Mouse (Mus musculus) CH12.LX (cell line): ENCODE measurements around the gene Fcer2a.
A peak's percentile ranks its signal among the peaks of the same experiment; 100 is the strongest.

Experiments used
- BHLHE40 ChIP-seq: IDR thresholded peaks from 2 replicates; pipeline ENCODE4 v1.6.1; 2011; ENCODE audit warnings: mild to moderate bottlenecking, low read depth, low read length, improper control_type of control experiment
- CHD1 ChIP-seq: IDR thresholded peaks from 2 replicates; pipeline ENCODE4 v1.6.1; 2012; ENCODE audit warnings: low read depth, low read length, improper control_type of control experiment, inconsistent platforms
- CTCF ChIP-seq, 2 experiments: IDR thresholded peaks in 1 of 2; conservative IDR thresholded peaks in 1 of 2; 2 replicates each; pipeline ENCODE4 v1.5.1; 2011 to 2012; ENCODE audit warnings: low read depth in 2 of 2, low read length in 2 of 2, improper control_type of control experiment in 1 of 2, inconsistent platforms in 1 of 2, mild to moderate bottlenecking in 1 of 2, moderate library complexity in 1 of 2
- E2F4 ChIP-seq: IDR thresholded peaks from 2 replicates; pipeline ENCODE4 v1.6.1; 2011; ENCODE audit warnings: low read depth, low read length, improper control_type of control experiment; ENCODE audit not compliant: insufficient replicate concordance
- JUN ChIP-seq: IDR thresholded peaks from 2 replicates; pipeline ENCODE4 v1.6.1; 2011; ENCODE audit warnings: low read depth, mild to moderate bottlenecking, low read length, improper control_type of control experiment, moderate library complexity; ENCODE audit not compliant: insufficient read depth
- MAX ChIP-seq: IDR thresholded peaks from 2 replicates; pipeline ENCODE4 v1.6.1; 2011; ENCODE audit warnings: low read length, improper control_type of control experiment
- MAZ ChIP-seq: IDR thresholded peaks from 2 replicates; pipeline ENCODE4 v1.6.1; 2012; ENCODE audit warnings: low read depth, mild to moderate bottlenecking, inconsistent platforms, low read length, improper control_type of control experiment, moderate library complexity
- MYC ChIP-seq: IDR thresholded peaks from 2 replicates; pipeline ENCODE4 v1.6.1; 2011; ENCODE audit warnings: low read depth, mild to moderate bottlenecking, improper control_type of control experiment, low read length
- POLR2A ChIP-seq: IDR thresholded peaks from 2 replicates; pipeline ENCODE4 v1.6.1; 2011; ENCODE audit warnings: low read depth, mild to moderate bottlenecking, improper control_type of control experiment, low read length
- SIN3A ChIP-seq: IDR thresholded peaks from 2 replicates; pipeline ENCODE4 v1.6.1; 2012; ENCODE audit warnings: low read length, improper control_type of control experiment, inconsistent platforms
- ZNF384 ChIP-seq: IDR thresholded peaks from 2 replicates; pipeline ENCODE4 v1.6.1; 2012; ENCODE audit warnings: low read depth, low read length, improper control_type of control experiment, inconsistent platforms

DNA sequence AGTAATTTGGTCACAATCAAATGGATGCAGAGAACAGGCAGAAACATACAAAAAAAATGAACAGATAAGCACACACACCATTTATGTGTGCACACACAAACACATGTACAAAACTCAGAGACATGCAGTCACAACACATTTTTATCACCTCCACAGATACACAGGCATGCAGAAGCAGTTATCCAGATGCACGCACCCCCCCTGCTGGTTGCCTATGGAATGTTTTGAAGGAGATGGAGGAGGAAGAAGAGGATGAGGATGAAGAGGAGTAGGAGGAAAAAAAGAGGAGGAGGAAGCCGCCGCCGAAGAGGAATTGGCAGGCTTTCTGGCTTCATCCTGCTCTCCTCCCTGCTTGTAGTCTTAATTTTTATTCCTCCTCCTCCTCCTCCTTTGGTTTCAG is 11.7 kb upstream of the Fcer2a start:
- TF ChIP-seq CTCF (conservative IDR thresholded peaks at IDR 0.05 in 1 of 2, IDR thresholded peaks at IDR 0.05 in 1 of 2; ENCODE audit: low read depth in 2 of 2, low read length in 2 of 2) (peak; percentile 19 to 58; a peak in 2 of 4 replicates), MAZ (no peak), JUN (no peak), ZNF384 (no peak), SIN3A (no peak), POLR2A (no peak), CHD1 (no peak), MAX (no peak), MYC (no peak), BHLHE40 (no peak), E2F4 (no peak)
